Mouse (Mus musculus) intestine, embryonic 14.5 days (tissue): Measurements from ENCODE around the gene Sirpa. TPM values are rescaled to one million over a fixed set of nuclear protein-coding genes. Genes with fewer than 3 reads are reported as not detected.

Experiments
- ATAC-seq: fragments of 200-750 bp; cut with Nextera tagmentation; replicated peaks from 2 replicates; pipeline ENCODE4 v1.8.0; 2017; ENCODE audit warnings: low read depth, moderate number of reproducible peaks, moderate TSS enrichment, moderate library complexity; ENCODE audit not compliant: low FRiP score, low TSS enrichment
- DNase-seq: peaks from one replicate; pipeline ENCODE4 v3.0.0-alpha.2; 2018; ENCODE audit warnings: low spot score
- H3K27ac ChIP-seq: fragments of 300-500 bp; sonication (generic); 2 replicates; pipeline ENCODE4 v1.5.1; 2014; ENCODE audit warnings: low read depth, mild to moderate bottlenecking, control low read depth
- H3K27me3 ChIP-seq: fragments of 300-500 bp; sonication (generic); replicated peaks from 2 replicates; pipeline ENCODE4 v1.6.1; 2014; ENCODE audit warnings: low read length, control low read depth; ENCODE audit not compliant: control insufficient read depth, insufficient read depth
- H3K36me3 ChIP-seq: fragments of 300-500 bp; sonication (generic); 2 replicates; pipeline ENCODE4 v1.6.1; 2014; ENCODE audit warnings: low read length, control low read depth; ENCODE audit not compliant: control insufficient read depth, insufficient read depth
- H3K4me1 ChIP-seq: fragments of 300-500 bp; sonication (generic); replicated peaks from 2 replicates; pipeline ENCODE4 v1.6.1; 2014; ENCODE audit warnings: low read length, control low read depth, mixed read lengths; ENCODE audit not compliant: control insufficient read depth, insufficient read depth
- H3K4me2 ChIP-seq: fragments of 300-500 bp; sonication (generic); 2 replicates; pipeline ENCODE4 v1.6.1; 2014; ENCODE audit warnings: low read length
- H3K4me3 ChIP-seq: fragments of 300-500 bp; sonication (generic); 2 replicates; pipeline ENCODE4 v1.5.1; 2014; ENCODE audit warnings: low read depth, low read length, control low read depth, mixed read lengths
- H3K9ac ChIP-seq: fragments of 300-500 bp; sonication (generic); 2 replicates; pipeline ENCODE4 v1.6.1; 2014; ENCODE audit warnings: mild to moderate bottlenecking, low read length
- H3K9me3 ChIP-seq: fragments of 300-500 bp; sonication (generic); 2 replicates; pipeline ENCODE4 v1.6.1; 2016; ENCODE audit warnings: low read length, control low read depth; ENCODE audit not compliant: control insufficient read depth
- WGBS: fragments of 180-500 bp; shearing (Covaris S2); extraction: QIAGEN DNeasy Blood & Tissue Kit; methylation state at CpG from one replicate; pipeline ENCODE4 v1.1.7; 2014; 5-methylcytosine and 5-hydroxymethylcytosine counted together
- polyA plus RNA-seq: library from polyadenylated mRNA; unstranded; fragments of >200 nt; fragmentation: Nextera tagmentation; extraction: Ambion mirVana; gene quantifications from 2 replicates; pipeline ENCODE4 v1.2.1, GENCODE M21; 2014

Sirpa gene
- polyA plus RNA-seq, 1 experiment from 2014 or later = 29.9 TPM

DNA sequence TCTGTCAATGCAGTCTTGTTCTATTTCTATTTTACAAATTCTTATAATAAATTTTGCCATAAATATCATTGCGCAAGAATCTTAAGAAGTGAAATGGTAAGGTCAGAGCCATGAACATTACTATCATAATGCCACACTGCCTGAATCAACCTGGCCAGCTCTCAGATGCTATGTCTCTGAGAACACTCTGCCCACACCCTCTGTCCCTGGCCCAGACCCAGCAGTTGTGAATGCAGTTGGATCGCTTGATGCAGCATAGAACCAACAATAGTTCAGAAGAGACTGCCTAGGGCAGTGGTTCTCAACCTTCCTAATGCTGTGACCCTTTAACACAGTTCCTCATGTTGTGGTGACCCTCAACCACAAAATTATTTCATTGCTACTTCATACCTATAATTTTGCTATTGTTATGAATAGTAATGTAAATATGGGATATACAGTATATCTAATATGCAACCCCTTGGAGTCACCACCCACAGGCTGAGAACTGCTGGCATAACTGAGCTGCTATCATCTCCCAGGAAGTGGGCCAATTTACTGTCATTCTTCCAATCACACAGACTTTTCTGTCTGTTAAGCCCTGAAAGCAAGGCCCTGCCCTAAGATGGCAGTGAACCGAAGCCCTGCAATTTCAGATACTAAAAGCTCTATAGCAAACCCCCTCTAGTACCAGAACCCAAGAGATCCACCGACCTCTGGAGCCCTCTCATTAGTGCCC lies 61.8 kb downstream of the Sirpa start:
- ATAC-seq = no peak
- Histone ChIP-seq H3K27ac (no peak overlapping the region), H3K4me2 (no peak overlapping the region), H3K36me3 (no peaks in the 10 kb centered on the region), H3K4me3 (no peak overlapping the region), H3K9ac (no peak overlapping the region), H3K4me1 (no peaks in the 10 kb centered on the region), H3K9me3 (no peaks in the 10 kb centered on the region), H3K27me3 (no peaks in the 10 kb centered on the region)
- 86% methylated on average over 4 of the region's 4 CpGs for WGBS
- DNase-seq = no peak

- H3K4me3 ChIP-seq = no peak overlapping the region
- H3K4me2 ChIP-seq = no peak overlapping the region
- H3K4me1 ChIP-seq = no peaks in the 10 kb centered on the region
- ATAC-seq (no peak), DNase-seq (no peak)
- H3K27ac ChIP-seq = no peak overlapping the region
- no peaks in the 10 kb centered on the region for H3K36me3 ChIP-seq
- no peaks in the 10 kb centered on the region for H3K9me3 ChIP-seq
- no peak overlapping the region for H3K9ac ChIP-seq
- H3K27me3 ChIP-seq = no peaks in the 10 kb centered on the region
- 88% methylated on average over 4 of the region's 4 CpGs for WGBS
Measured at GRCm38 (mm10) chr2:129655033-129655432, 62.4 kb downstream of the Sirpa start.

DNA sequence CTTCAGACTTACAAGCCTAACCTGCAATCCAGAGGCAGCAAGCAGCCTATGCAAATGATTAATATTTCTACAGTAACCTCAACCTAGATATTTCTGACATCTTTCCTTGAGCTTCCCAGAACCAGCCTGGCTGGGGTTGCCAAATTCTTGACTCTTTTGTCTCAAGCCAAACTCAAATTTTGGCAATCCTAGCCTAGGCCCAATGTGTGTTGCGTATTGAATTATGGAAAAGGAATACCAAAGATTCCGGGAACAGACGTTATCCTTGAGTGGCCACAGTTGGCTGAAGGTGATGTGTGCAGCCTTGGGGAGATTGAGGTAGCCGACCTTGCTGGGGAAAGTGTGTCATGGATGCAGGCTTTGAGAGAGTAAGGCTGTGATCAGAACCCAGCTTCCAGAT lies 66.2 kb downstream of the Sirpa start:
- ATAC-seq (no peak), DNase-seq (no peak)
- Histone ChIP-seq H3K27me3 (no peaks in the 10 kb centered on the region), H3K9ac (no peak overlapping the region), H3K9me3 (no peaks in the 10 kb centered on the region), H3K4me2 (no peak overlapping the region), H3K4me3 (no peak overlapping the region), H3K27ac (no peak overlapping the region), H3K4me1 (no peaks in the 10 kb centered on the region), H3K36me3 (no peaks in the 10 kb centered on the region)
- 88% methylated on average over 4 of the region's 4 CpGs for WGBS

GRCm38 (mm10) chr2:129660020-129660419 lies 67.4 kb downstream of the Sirpa start:
- 55% methylated on average over 6 of the region's 6 CpGs for WGBS
- no peak overlapping the region for H3K9ac ChIP-seq
- no peak for ATAC-seq
- no peaks in the 10 kb centered on the region for H3K36me3 ChIP-seq
- no peak for DNase-seq
- H3K4me3 ChIP-seq = no peak overlapping the region
- H3K4me1 ChIP-seq = no peaks in the 10 kb centered on the region
- no peak overlapping the region for H3K4me2 ChIP-seq
- H3K27ac ChIP-seq = no peak overlapping the region
- H3K27me3 ChIP-seq = no peaks in the 10 kb centered on the region
- no peaks in the 10 kb centered on the region for H3K9me3 ChIP-seq

DNA sequence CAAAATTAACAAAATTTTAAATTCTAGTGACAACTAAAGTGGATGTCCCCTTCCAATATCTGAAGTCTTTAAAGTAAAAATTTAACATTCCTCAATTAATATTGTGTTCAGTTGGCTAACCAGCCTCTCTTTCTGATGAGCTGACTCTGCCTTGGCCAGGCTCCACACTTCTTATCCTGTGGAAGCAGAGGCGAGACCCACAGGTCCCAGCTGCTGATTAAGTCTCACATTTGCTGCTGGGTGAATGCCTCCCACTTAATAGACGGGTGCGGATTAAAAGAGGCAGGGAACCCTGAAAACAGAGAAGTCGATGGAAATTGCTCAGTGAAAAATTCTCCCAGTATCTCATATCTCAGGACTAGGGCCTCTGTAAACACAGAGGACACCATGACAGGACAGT lies 69.8 kb downstream of the Sirpa start:
- Histone ChIP-seq H3K27ac (no peak overlapping the region), H3K27me3 (no peaks in the 10 kb centered on the region), H3K9ac (no peak overlapping the region), H3K9me3 (no peaks in the 10 kb centered on the region), H3K36me3 (no peaks in the 10 kb centered on the region), H3K4me2 (no peak overlapping the region), H3K4me3 (no peak overlapping the region), H3K4me1 (no peaks in the 10 kb centered on the region)
- no peak for DNase-seq
- 77% methylated on average over 4 of the region's 4 CpGs for WGBS
- no peak for ATAC-seq

DNA sequence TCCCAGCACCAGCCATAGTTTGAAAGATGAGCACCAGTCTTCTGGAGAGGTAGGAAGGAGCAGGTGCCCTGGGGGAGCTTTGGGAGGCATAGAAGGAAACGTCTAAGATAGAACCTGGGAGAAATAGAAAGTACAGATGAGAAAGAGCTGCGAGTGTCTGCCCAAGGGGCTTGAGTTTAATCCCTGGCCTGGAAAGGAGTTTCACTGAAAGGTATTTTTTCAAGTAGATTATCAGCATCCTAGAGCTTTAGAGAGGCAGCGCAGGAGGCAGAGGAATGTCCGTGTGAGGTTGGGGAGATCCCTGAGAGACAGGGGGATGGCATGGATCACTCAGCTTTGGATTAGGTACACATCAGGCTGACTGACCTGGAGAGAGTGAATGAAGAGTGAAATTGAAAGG lies 79.3 kb downstream of the Sirpa start:
- Histone ChIP-seq H3K4me3 (no peak overlapping the region), H3K9me3 (no peaks in the 10 kb centered on the region), H3K36me3 (no peaks in the 10 kb centered on the region), H3K27ac (no peak overlapping the region), H3K27me3 (no peaks in the 10 kb centered on the region), H3K4me2 (no peak overlapping the region), H3K4me1 (no peaks in the 10 kb centered on the region), H3K9ac (no peak overlapping the region)
- 72% methylated on average over 4 of the region's 4 CpGs for WGBS
- DNase-seq (no peak), ATAC-seq (no peak)

DNA sequence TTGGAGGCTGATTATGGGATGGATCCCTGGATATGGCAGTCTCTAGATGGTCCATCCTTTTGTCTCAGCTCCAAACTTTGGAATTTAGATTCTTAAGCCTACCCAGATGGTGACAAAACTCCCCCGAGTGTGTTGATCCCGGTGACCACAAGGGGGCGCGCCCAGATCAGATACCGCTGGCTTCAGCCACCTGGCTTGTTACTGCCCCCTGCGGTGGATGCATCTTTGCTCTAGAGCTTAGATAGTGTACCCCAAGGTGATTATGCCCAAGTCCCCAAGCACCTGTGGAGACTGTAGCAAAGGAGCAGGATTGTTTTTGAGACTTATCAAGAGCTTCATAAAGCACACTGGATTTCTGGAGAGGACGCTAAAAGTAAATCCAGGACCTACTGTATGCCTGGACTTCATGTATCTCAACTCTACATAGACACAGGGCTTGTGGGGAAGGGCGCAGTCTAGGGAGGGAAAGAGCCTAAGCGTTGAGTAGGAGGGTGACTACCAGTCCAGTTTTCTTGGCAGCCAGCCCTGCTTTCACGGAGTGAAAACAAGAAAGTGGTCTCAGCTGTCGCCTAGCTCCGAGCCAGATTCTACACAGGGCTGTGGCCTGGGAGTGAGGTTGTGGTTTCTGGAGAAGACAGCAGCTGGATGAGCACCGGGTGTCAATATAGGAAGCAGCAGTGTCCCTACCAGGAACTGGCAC lies 82.5 kb downstream of the Sirpa start:
- 28% methylated on average over 13 of the region's 13 CpGs for WGBS
- Histone ChIP-seq H3K27ac (no peak overlapping the region), H3K4me3 (no peak overlapping the region), H3K4me1 (no peaks in the 10 kb centered on the region), H3K9me3 (no peaks in the 10 kb centered on the region), H3K36me3 (no peaks in the 10 kb centered on the region), H3K27me3 (no peaks in the 10 kb centered on the region), H3K9ac (no peak overlapping the region), H3K4me2 (no peak overlapping the region)
- DNase-seq = peak; percentile 91
- no peak; the same call in 1 of the 2 replicates for ATAC-seq

GRCm38 (mm10) chr2:129677664-129678063 lies 85.0 kb downstream of the Sirpa start:
- Histone ChIP-seq H3K4me2 (no peak overlapping the region), H3K27ac (no peak overlapping the region), H3K4me1 (no peaks in the 10 kb centered on the region), H3K9ac (no peak overlapping the region), H3K36me3 (no peaks in the 10 kb centered on the region), H3K4me3 (no peak overlapping the region), H3K9me3 (no peaks in the 10 kb centered on the region), H3K27me3 (no peaks in the 10 kb centered on the region)
- 60% methylated on average over 2 of the region's 2 CpGs for WGBS
- ATAC-seq = no peak
- no peak for DNase-seq

GRCm38 (mm10) chr2:129679066-129679465 lies 86.4 kb downstream of the Sirpa start:
- Histone ChIP-seq H3K9ac (no peak overlapping the region), H3K4me2 (no peak overlapping the region), H3K4me1 (no peaks in the 10 kb centered on the region), H3K4me3 (no peak overlapping the region), H3K27ac (no peak overlapping the region), H3K9me3 (no peaks in the 10 kb centered on the region), H3K36me3 (no peaks in the 10 kb centered on the region), H3K27me3 (no peaks in the 10 kb centered on the region)
- 76% methylated on average over 5 of the region's 5 CpGs for WGBS
- DNase-seq = peak; percentile 10
- ATAC-seq = no peak
